Mouse (Mus musculus): ENCODE data around the gene Nfyc. TPM values are rescaled to one million over a fixed set of nuclear protein-coding genes. Genes with fewer than 3 reads are reported as not detected.

Nfyc gene
- polyA plus RNA-seq, 1 experiment, result 35.4 TPM

- no peaks in the 10 kb centered on the region for H3K4me1 ChIP-seq (ENCODE audit: control insufficient read depth, insufficient read depth, low read length)
- H3K27ac ChIP-seq (ENCODE audit: insufficient read depth, low read depth, low read length), result no peak overlapping the region
- no peak overlapping the region for H3K4me3 ChIP-seq (ENCODE audit: insufficient read depth, low read length)
- TF ChIP-seq POLR2A (IDR thresholded peaks at IDR 0.05; ENCODE audit: borderline replicate concordance, low read depth, low read length) (no peak), CTCF (IDR thresholded peaks at IDR 0.05; ENCODE audit: low read depth, low read length) (no peak)
Observed at GRCm38 (mm10) chr4:120745731-120746551, 85.4 kb downstream of the Nfyc start.

GRCm38 (mm10) chr4:120743636-120744035, 87.7 kb downstream of the Nfyc start:
- H3K4me1 ChIP-seq (ENCODE audit: control insufficient read depth, insufficient read depth, low read length), result no peaks in the 10 kb centered on the region
- H3K4me3 ChIP-seq (ENCODE audit: insufficient read depth, low read length), result no peak overlapping the region
- no peak overlapping the region for H3K27ac ChIP-seq (ENCODE audit: insufficient read depth, low read depth, low read length)
- TF ChIP-seq CTCF (IDR thresholded peaks at IDR 0.05; ENCODE audit: low read depth, low read length), result no peak
- TF ChIP-seq POLR2A (IDR thresholded peaks at IDR 0.05; ENCODE audit: borderline replicate concordance, low read depth, low read length), result no peak

- TF ChIP-seq POLR2A (IDR thresholded peaks at IDR 0.05; ENCODE audit: borderline replicate concordance, low read depth, low read length) (no peak), CTCF (IDR thresholded peaks at IDR 0.05; ENCODE audit: low read depth, low read length) (no peak)
- no peak overlapping the region for H3K27ac ChIP-seq (ENCODE audit: insufficient read depth, low read depth, low read length)
- no peaks in the 10 kb centered on the region for H3K4me1 ChIP-seq (ENCODE audit: control insufficient read depth, insufficient read depth, low read length)
- no peak overlapping the region for H3K4me3 ChIP-seq (ENCODE audit: insufficient read depth, low read length)
Observed at GRCm38 (mm10) chr4:120741303-120741702, 90.1 kb downstream of the Nfyc start.

- peaks cover 4% of the 10 kb centered on the region; the same call in 1 of the 2 replicates for H3K4me1 ChIP-seq (ENCODE audit: control insufficient read depth, insufficient read depth, low read length)
- TF ChIP-seq CTCF (IDR thresholded peaks at IDR 0.05; ENCODE audit: low read depth, low read length) (no peak), POLR2A (IDR thresholded peaks at IDR 0.05; ENCODE audit: borderline replicate concordance, low read depth, low read length) (no peak)
- no peak overlapping the region for H3K27ac ChIP-seq (ENCODE audit: insufficient read depth, low read depth, low read length)
- H3K4me3 ChIP-seq (ENCODE audit: insufficient read depth, low read length), result no peak overlapping the region
Observed at GRCm38 (mm10) chr4:120734012-120734622, 97.3 kb downstream of the Nfyc start.

GRCm38 (mm10) chr4:120732737-120733136, 98.6 kb downstream of the Nfyc start:
- H3K4me1 ChIP-seq (ENCODE audit: control insufficient read depth, insufficient read depth, low read length), result peaks cover 4% of the 10 kb centered on the region; the same call in 1 of the 2 replicates
- H3K27ac ChIP-seq (ENCODE audit: insufficient read depth, low read depth, low read length), result no peak overlapping the region
- TF ChIP-seq CTCF (IDR thresholded peaks at IDR 0.05; ENCODE audit: low read depth, low read length), result no peak
- TF ChIP-seq POLR2A (IDR thresholded peaks at IDR 0.05; ENCODE audit: borderline replicate concordance, low read depth, low read length), result no peak
- no peak overlapping the region for H3K4me3 ChIP-seq (ENCODE audit: insufficient read depth, low read length)

- H3K27ac ChIP-seq (ENCODE audit: insufficient read depth, low read depth, low read length), result no peak overlapping the region
- H3K4me3 ChIP-seq (ENCODE audit: insufficient read depth, low read length), result peak overlapping the region; percentile 55
- TF ChIP-seq POLR2A (IDR thresholded peaks at IDR 0.05; ENCODE audit: borderline replicate concordance, low read depth, low read length) (no peak), CTCF (IDR thresholded peaks at IDR 0.05; ENCODE audit: low read depth, low read length) (no peak)
- peaks cover 4% of the 10 kb centered on the region; the same call in 1 of the 2 replicates for H3K4me1 ChIP-seq (ENCODE audit: control insufficient read depth, insufficient read depth, low read length)
Observed at GRCm38 (mm10) chr4:120731030-120731644, 100.2 kb downstream of the Nfyc start.

GRCm38 (mm10) chr4:120730574-120730973, 100.8 kb downstream of the Nfyc start:
- Histone ChIP-seq H3K4me3 (ENCODE audit: insufficient read depth, low read length) (peak overlapping the region; percentile 55; the same call in 1 of the 2 replicates), H3K4me1 (ENCODE audit: control insufficient read depth, insufficient read depth, low read length) (peaks cover 4% of the 10 kb centered on the region; the same call in 1 of the 2 replicates), H3K27ac (ENCODE audit: insufficient read depth, low read depth, low read length) (no peak overlapping the region)
- TF ChIP-seq CTCF (IDR thresholded peaks at IDR 0.05; ENCODE audit: low read depth, low read length) (no peak), POLR2A (IDR thresholded peaks at IDR 0.05; ENCODE audit: borderline replicate concordance, low read depth, low read length) (no peak)

- no peak for TF ChIP-seq CTCF (IDR thresholded peaks at IDR 0.05; ENCODE audit: low read depth, low read length)
- TF ChIP-seq POLR2A (IDR thresholded peaks at IDR 0.05; ENCODE audit: borderline replicate concordance, low read depth, low read length), result no peak
- H3K27ac ChIP-seq (ENCODE audit: insufficient read depth, low read depth, low read length), result no peak overlapping the region
- H3K4me3 ChIP-seq (ENCODE audit: insufficient read depth, low read length), result no peak overlapping the region
- H3K4me1 ChIP-seq (ENCODE audit: control insufficient read depth, insufficient read depth, low read length), result peaks cover 4% of the 10 kb centered on the region; the same call in 1 of the 2 replicates
Observed at GRCm38 (mm10) chr4:120730146-120730545, 101.2 kb downstream of the Nfyc start.

GRCm38 (mm10) chr4:120729441-120729840, 101.9 kb downstream of the Nfyc start:
- Histone ChIP-seq H3K4me1 (ENCODE audit: control insufficient read depth, insufficient read depth, low read length) (peaks cover 4% of the 10 kb centered on the region; the same call in 1 of the 2 replicates), H3K27ac (ENCODE audit: insufficient read depth, low read depth, low read length) (no peak overlapping the region), H3K4me3 (ENCODE audit: insufficient read depth, low read length) (no peak overlapping the region)
- TF ChIP-seq CTCF (IDR thresholded peaks at IDR 0.05; ENCODE audit: low read depth, low read length) (no peak), POLR2A (IDR thresholded peaks at IDR 0.05; ENCODE audit: borderline replicate concordance, low read depth, low read length) (no peak)
